Mouse (Mus musculus) heart, postnatal 10 days (tissue): Measurements from ENCODE around the gene Rnf43. TPM values are rescaled to one million over a fixed set of nuclear protein-coding genes. Genes with fewer than 3 reads are reported as not detected.

Source experiments
- DNase-seq, 2 experiments: peaks; one replicate each; pipeline ENCODE4 v3.0.0; 2021
- intact Hi-C: fragments of 180-260 bp; cut with DNase I; formaldehyde crosslinking; loops from one replicate; pipeline ENCODE4 v1.15.1; 2025
- total RNA-seq, 2 experiments: library from RNA; stranded (reverse); gene quantifications; 2 replicates each; pipeline ENCODE4 v1.2.3; 2021

Gene Rnf43
- total RNA-seq, 2 experiments from 2014 or later: 0.34 to 0.40 TPM

DNA sequence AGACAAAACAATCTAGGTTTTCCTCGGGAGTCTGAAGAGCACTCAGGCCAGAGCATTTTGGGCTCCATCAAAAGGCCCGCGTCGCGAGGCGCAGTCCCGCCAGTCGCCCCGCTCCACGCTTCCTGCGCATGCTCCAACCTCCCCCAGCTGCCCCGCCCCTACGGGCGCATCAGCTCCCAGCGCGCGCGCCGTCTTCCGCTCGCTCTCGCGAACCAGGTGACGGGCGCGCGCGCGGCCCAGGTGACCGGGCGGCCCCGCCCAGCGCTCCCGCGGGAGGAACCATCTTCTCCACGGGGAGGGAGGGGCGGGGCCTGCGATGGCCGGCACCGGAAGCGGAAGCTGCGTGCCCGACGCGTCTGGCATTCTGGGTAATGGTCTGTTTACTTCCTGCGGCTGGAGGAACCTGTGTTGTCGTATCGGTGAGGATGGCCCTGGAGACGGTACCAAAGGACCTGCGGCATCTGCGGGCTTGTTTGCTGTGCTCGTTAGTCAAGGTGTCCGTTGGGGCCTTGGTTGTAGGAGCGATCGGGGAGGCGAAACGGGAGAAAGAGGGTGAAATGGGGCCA lies 74.7 kb downstream of the Rnf43 start, which contains the start of gene Supt4a:
TSS of gene Supt4a (plus strand) at position 378 of the 566 bp plus-strand sequence.
- DNase-seq: peak; percentile 94 to 97
- intact Hi-C loops: no loop called here

DNA sequence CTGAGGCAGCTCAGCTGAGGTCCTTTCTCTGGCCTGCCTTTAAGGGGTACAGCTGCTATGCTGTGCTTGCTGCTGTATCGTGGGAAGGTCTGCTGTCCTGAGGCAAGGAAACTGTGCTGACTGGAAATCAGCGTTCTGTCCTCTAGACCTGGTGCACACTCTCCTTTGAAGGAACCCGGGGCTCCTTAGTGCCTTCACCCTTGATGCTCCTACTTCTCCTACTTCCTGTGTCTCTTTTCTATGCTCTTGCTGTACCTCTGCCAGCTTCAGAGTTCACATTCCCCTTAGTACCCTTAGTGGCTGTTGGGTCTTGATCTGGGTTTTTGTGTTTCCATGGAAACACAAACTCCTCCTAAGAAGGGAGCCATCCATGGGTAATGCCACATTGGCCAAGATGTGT lies 81.2 kb downstream of the Rnf43 start:
- intact Hi-C loops: no loop called here
- DNase-seq: no peak

DNA sequence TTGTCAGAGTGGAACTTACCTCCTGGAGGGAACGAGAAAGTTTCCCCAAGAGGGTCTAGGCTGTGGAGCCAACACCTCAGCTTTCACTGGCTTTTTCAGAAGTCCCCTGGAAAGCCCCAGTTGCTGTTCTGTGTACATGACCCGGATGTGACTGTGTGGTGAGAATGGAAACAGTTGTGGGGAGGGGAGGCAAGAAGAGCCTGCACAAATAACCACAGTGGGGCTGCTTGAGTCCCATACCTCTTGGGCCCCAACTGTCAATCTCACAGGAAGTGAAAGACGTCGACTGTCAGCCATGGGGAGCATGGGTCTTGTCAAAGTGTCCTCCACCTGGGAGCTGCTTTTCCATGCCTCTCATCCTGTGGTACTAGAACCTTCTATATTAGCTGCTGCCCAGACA lies 82.4 kb downstream of the Rnf43 start:
- intact Hi-C loops: no loop called here

DNA sequence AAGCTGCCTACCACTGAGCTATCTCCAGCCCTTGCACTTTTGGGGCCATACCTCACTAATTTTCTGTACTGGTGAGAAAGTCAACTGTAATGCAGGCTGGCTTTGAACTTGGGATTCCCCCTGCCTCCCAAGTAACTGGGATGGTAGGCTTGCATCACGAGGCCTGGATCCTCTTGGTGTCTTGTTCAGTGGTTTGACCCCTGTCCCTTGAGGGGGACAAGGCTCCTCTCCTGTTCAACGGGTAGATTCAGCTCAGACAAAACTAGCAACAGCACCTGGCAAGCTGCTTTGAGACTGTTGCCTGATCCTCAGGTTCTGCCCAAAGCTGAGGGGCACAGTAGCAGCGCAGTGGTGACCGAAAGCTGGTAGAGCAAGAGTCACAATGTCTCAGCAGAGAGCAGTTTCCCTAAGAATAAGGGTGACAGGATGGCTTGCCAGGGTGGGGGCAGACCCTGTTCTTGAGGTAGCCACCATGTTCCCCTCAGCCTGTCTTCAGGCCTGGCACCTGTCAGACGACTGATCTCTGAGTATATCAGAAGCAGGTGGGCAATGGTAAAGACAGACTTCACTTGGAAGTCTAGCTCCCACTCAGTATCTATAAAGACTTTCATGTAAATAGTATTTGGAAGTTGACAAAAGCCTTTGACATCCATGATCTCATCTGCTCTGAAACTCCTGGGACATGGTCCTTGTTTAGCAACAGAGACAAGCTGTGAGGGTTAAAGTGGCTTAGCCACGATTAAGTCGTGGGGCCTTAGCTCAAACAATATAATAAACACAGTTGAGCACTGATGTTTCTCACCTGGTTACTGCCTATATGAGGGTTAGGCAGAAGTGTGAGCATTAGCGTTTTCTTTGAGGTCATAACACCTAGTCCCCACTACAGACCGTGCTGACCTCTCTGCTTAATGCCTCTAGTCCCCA lies 83.4 kb downstream of the Rnf43 start:
- DNase-seq: no peak
- intact Hi-C loops: no loop called here

More for the DNA sequence above, 82.4 kb downstream of the Rnf43 start:
- no peak for DNase-seq

DNA sequence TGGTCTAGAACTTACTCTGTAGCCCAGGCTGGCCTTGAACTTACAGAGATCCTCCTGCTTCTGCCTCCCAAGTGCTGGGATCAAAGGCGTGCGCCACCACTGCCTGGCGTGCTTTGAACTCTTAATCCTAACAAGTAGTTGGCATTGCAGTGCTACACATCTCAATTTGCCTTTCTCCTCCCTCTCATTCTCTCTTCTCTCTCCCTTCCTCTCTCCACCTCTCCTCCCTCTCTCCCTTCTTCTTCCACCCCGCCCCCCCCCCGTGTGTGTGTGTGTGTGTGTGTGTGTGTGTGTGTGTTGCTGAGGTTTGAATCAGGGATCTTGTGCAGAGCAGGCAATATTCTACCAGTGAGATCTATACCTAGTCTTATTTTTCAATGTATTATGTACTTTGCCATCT lies 84.8 kb downstream of the Rnf43 start:
- intact Hi-C loops: no loop called here
- no peak for DNase-seq

DNA sequence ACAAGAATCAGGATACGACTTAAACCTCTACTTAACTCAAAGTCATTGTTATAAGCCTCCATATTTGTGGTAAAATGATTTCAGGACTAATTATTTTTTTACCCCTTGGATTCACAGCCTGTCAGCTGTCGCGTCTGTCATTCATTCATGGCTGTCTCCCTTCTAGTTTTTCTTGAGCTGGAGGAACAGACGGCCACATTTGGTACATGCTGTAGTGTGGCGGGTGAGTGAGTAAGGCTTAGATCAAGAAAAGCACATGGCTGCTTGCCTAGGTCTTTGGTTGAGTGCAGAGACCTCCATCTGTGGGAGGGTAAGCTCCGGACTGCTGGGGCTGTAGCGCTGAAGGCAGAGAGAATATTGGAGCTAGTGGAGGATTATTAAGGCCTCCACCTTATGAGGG lies 85.2 kb downstream of the Rnf43 start:
- intact Hi-C loops: no loop called here
- no peak for DNase-seq

DNA sequence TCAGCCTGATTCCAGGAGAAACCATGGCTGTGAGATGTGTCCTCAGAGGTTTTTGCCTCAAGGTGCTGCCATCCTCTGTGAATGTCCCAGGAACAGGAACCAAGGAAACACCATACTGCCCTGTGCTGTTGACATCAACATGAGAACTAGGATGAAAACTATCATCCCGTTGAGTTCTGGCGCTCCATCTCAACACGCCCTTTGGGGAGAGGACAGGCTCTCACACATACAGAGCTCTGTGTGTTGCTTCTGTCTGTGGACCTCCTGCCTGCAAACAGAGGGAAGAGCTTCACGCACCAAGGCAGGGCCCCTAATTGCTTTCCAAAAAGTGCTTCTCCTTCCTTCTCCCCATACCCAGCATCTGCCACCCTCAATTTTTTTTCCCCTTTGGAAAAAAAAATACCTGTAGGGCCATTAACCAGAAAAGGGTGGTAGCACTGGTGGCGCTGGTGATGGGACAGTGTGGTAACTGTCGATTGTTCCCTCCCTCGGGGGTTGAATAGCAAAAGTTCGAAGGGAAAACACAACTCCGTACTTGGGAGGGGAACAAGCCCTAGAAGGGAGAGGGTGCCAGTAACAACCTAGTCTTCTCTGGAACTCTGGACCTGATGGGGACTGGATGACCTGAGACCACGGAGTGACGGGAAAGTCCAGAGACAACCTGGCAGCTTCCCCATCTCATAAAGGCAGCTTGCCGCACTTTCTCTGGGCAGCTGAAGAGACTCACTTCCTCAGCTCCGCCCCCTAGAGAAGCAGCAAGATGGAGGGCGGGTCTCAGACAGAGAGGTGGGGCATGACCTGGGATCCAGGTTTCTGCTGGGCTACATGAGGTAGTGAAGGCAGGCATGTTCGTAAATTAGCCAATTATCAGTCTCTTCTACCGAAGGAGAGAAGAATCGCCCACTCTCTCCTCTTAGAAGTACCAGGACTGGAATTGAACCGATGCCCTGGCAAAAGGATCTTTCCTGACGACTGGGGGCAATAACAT lies 85.9 kb downstream of the Rnf43 start:
- intact Hi-C loops: no loop called here
- DNase-seq: peak; percentile 34 to 43

DNA sequence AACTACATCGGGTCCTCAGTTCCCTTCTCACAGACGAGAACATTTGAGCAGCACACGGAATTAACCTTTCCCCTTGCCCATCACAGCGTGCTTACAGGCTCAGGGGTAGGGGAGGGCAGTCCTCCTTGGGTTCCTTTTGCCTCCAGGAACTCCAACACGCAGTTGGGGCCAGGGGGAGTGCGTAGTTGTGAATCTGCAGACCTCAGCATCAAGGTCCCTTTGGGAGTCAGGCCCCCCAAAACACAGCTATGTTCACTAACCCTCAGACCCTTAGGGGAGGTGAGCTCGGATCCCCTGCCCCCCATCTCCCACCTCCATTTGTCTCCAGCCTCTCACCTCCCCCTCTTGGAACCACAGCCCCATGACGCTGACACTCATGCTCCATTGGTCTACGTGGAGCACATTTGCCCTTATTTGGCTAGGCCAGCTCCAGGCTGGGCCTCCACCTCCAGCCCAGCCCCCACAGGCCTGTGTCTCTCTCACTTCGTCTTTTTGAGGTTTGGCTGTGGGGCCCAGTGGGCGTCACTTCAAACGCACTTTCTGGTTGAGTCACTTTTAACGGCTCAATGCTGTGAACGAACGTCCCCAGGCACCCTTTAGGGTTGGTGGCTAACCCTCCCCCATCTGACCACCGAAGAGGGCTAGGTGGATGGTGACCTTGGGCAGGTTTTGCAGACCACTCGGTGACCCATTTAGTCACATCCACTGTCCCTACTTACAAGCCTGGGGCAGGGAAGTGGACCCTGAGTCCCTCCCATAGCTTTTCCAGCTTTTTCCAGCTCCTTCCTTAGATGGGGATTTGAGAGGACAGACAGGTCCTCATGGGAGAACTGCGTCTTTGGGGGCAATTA lies 86.9 kb downstream of the Rnf43 start:
- peak; percentile 43 to 49 for DNase-seq
- intact Hi-C loops: no loop called here

DNA sequence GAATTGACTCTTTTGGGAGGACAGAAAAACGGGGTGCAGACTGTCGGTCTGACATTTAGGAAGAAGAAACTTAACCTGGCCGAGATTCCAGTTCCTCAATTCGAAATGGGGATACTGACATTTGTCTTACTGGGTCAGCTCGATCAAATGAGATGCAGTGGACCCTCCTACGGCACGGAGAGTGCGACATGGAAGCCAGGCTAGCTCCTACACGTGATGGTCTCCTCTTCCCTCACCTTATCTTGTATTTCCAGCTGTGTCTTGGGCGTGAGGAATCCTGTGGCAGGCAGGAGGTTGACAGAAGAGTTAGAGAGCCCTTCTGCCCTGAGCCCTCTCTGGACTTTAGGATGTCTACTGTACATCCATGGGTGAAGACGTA lies 87.5 kb downstream of the Rnf43 start:
- intact Hi-C loops: no loop called here
- DNase-seq: no peak

DNA sequence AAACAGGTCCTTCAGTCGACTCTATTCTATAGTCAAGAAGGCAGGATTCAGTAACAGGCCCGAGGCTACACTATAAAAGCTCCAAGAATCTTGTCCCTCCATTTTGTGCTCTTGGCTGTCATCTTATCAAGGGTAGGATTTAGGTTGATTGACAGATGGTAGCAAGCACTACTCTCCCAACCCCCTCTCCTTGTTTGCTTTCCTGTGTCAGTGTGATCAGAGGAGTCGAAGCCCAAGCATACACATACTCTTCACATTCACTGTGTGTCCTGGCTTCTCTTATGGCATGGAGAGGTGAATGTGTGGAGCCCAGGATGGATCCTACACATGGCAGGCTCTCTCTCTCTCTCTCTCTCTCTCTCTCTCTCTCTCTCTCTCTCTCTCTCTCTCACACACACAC lies 88.0 kb downstream of the Rnf43 start:
- intact Hi-C loops: no loop called here
- no peak for DNase-seq

DNA sequence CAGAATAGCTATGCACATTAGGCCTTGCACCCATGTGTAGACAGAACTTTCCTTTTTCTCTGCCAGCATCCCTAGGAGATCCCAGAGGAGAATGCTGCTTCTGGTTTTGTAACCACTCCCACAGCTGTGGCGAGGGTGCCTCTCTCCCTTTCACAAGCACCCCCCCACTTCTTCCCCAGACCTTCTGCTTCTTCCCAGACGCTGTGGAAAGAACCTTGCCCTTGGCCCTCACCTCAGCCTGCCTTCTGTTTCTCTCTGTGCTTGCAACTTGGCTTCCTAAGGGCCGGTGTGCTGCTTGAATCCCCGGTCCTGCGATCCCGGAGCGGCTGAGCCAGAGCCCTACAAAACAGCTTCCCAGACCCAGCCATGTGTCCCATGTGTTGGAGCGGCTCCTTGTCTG lies 88.5 kb downstream of the Rnf43 start:
- DNase-seq: no peak

DNA sequence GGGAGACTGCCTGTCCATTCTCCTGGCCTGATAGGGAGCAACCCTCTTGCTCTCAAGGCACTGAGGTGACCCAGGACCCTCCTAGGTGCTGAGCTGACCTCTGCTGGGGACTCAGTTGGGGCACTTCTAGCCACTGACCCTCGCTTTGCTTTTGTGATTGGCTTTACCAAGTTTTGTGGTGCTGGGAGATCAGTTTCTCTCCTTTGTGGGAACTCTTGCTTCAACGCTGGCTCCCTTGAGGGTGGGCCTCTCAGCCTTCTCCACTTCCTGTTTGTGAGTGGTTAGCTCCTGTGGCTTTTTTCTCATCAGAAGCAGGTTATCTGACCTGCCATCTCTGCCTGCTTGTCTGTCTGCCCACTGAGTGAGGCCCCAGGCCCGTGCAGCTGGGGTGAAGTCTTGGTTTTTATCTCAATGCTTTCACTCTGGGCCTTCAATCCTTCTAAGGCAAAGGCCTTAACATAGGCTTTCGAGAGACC lies 89.0 kb downstream of the Rnf43 start:
- intact Hi-C loops: no loop called here
- no peak for DNase-seq

More for the DNA sequence above, 88.5 kb downstream of the Rnf43 start:
- intact Hi-C loops: no loop called here

DNA sequence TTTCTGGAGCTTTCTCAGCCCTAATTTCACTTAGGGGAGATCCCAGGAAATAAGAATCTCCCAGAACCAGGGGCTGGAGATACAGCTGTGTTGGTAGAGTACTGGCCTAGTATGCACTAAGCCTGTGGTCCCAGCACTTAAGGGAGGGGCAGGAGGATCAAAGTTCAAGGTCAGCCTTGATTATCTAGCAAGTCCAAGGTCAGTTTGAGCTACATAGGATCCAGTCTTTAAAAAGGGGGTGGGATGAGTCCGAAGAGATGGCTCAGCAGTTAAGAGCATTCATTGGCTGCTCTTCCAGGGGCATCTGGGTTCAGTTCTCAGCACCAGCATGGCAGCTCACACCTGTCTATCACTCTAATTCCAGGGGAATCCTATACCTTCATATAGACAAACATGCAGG lies 89.8 kb downstream of the Rnf43 start:
- intact Hi-C loops: no loop called here
- no peak for DNase-seq

DNA sequence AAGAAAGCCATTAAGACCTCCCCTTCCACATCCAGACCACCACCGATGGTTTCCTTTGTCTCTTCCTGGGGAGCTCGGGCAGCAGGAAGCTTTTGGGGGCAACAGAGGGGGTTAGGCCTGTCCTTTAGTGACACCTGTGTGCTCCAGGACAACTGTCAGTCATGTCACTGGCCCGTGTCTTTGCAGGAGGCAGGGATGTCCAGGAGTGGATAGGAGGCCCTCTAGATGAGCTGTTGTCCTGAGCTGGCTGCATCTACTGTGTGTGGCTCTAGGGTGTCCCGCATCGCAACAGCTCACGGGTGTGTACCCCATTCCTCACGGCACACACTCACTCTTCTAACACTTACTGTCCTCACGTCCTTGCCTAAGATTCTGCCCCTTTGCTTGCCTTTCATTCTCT lies 90.7 kb downstream of the Rnf43 start:
- no peak for DNase-seq
- intact Hi-C loops: no loop called here

DNA sequence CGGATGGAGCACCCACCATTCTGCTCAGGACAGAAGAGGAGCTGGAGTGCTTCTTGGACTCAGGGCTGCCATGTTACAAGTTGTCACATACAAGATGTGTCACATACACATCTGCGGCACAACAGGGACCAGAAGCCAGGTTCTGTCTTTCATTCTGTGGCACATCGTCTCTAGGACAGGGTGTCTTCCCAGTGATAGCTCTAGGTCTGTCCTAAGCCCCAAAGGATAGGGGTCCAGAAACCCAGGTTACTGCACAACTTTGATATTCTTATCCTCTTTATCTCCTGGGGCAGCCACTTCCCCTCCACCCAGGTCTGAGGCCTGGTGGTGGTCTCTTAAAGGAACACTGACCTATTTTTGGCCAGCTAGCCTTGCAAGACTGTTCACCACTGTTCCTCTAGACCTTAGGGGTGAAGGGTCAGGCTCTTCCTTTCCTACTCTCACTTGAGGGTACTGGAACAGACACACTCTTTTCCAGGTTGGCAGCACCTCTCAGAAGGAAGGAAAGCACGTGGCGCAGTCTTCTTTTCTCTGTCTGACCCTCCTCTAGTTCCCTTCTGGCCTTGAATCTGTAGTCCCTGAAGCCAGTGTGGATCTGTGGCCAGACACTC lies 91.5 kb downstream of the Rnf43 start:
- intact Hi-C loops: no loop called here
- DNase-seq: no peak

DNA sequence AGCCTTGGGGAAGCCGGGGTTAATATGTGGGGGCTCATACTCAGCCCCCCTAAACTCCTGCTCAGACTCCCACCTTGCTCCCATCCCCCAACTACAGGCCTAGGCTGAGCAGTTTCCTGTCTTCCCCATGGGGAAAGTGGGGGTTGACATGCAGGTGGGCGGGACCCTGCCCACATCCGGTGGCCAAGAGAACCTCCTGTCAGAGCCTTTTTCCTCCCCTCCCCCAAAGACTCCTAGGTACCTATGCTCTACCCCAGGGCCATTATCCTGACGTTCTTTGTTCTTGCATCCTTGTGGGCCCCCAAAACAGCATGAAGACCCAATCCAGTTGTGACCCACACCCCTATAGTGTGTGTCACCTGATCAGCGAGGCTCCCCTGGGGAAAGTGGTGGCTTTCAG lies 92.1 kb downstream of the Rnf43 start:
- peak in 1 of 2 experiments; percentile 38 for DNase-seq
- intact Hi-C loops: no loop called here

DNA sequence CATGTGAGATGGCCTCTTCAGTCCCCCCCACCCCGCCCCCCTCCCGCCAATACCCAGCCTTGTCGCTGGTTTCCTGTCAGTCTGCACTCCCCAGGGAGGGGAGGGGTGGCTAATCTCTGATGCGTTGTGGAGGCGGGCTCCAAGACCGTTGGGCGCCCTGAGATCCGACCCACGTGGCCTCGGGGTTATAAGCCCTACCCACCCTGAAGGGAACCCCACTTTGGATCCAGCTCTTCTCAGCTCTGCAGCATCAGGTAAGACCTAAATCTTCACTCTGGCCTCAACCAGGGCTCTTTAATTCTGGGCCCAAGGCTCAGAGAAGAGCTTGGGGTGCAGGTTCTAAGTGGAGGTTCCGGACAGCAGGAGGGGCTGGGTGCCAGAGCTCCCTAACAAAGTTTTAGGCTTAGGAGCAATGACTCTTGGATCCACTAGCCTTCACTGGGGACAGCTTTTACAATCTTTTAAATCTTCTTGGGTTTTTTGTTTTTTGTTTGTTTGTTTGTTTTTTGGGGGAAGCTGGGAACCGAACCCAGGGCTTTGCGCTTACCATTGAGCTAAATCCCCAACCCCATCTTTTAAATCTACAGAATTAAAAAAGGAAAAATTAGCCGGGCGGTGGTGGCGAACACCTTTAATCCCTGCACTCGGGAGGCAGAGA lies 93.0 kb downstream of the Rnf43 start:
- intact Hi-C loops: no loop called here

DNA sequence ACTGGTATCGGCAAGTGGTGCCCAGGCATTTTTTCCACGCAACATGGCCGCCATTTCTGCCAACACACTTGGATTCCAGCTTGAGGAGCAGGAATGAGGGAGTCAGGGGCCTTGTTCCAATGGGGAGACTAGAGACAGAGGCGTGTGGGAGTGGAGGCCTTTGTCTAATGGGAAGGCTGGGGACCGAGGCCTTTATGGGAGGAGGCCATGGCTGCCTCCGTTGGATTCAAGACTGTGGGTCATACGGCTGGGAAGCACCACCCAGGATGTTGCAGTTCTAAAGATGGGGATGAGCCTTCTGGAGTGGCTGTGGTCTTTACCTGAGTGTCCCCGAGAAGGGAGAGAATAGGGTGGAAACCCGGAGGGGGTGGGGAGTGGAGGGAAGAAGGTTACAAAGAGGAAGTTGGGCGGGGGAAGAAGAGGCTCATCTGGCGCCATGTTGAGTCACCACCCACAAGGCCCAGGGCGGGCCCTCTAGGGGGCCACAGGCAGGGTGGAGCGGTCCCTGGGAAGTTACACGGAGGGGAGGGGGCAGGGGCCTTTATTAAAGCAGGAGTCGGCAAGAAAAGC lies 93.8 kb downstream of the Rnf43 start:
- peak in 1 of 2 experiments; percentile 28 for DNase-seq
- intact Hi-C loops: no loop called here

More for the DNA sequence above, 93.0 kb downstream of the Rnf43 start:
- peak; percentile 62 to 64 for DNase-seq
